Mouse (Mus musculus) limb, embryonic 11.5 days (tissue): ENCODE data around the gene Glp2r. TPM values are rescaled to one million over a fixed set of nuclear protein-coding genes. Genes with fewer than 3 reads are reported as not detected.

Experiments
- ATAC-seq: fragments of 200-750 bp; cut with Nextera tagmentation; 2 replicates; pipeline ENCODE4 v1.8.0; 2017; ENCODE audit warnings: low read depth; ENCODE audit not compliant: insufficient number of reproducible peaks, low FRiP score, low TSS enrichment
- DNase-seq: peaks from one replicate; pipeline ENCODE4 v3.0.0-alpha.2; 2015; ENCODE audit warnings: low spot score
- H3K27ac ChIP-seq: fragments of 300-500 bp; sonication (generic); replicated peaks from 2 replicates; pipeline ENCODE4 v1.5.1; 2014; ENCODE audit warnings: low read depth, mild to moderate bottlenecking, low read length
- H3K27me3 ChIP-seq: fragments of 300-500 bp; sonication (generic); 2 replicates; pipeline ENCODE4 v1.6.1; 2014; ENCODE audit warnings: mild to moderate bottlenecking, low read length, mixed read lengths; ENCODE audit not compliant: control insufficient read depth, insufficient read depth
- H3K36me3 ChIP-seq: fragments of 300-500 bp; sonication (generic); 2 replicates; pipeline ENCODE4 v1.6.1; 2014; ENCODE audit warnings: mild to moderate bottlenecking, low read length, moderate library complexity, mixed read lengths; ENCODE audit not compliant: control insufficient read depth, insufficient read depth
- H3K4me1 ChIP-seq: fragments of 300-500 bp; sonication (generic); 2 replicates; pipeline ENCODE4 v1.6.1; 2014; ENCODE audit warnings: low read length, mixed read lengths; ENCODE audit not compliant: control insufficient read depth, insufficient read depth
- H3K4me2 ChIP-seq: fragments of 300-500 bp; sonication (generic); 2 replicates; pipeline ENCODE4 v1.6.1; 2014; ENCODE audit warnings: low read depth, mild to moderate bottlenecking, moderate library complexity; ENCODE audit not compliant: severe bottlenecking
- H3K4me3 ChIP-seq: fragments of 300-500 bp; sonication (generic); 2 replicates; pipeline ENCODE4 v1.5.1; 2014; ENCODE audit warnings: low read depth, low read length
- H3K9ac ChIP-seq: fragments of 300-500 bp; sonication (generic); 2 replicates; pipeline ENCODE4 v1.6.1; 2014; ENCODE audit warnings: mild to moderate bottlenecking, low read length
- H3K9me3 ChIP-seq: fragments of 300-500 bp; sonication (generic); 2 replicates; pipeline ENCODE4 v1.6.1; 2016; ENCODE audit warnings: low read length; ENCODE audit not compliant: control insufficient read depth
- WGBS: fragments of 180-500 bp; shearing (Covaris S2); extraction: QIAGEN DNeasy Blood & Tissue Kit; methylation state at CpG from one replicate; pipeline ENCODE4 v1.1.7; 2014; 5-methylcytosine and 5-hydroxymethylcytosine counted together
- polyA plus RNA-seq: library from polyadenylated mRNA; unstranded; fragments of >200 nt; fragmentation: Nextera tagmentation; extraction: Ambion mirVana; gene quantifications from 2 replicates; pipeline ENCODE4 v1.2.1, GENCODE M21; 2014

Glp2r gene
- polyA plus RNA-seq, 1 experiment from 2014 or later: 0.05 TPM

GRCm38 (mm10) chr11:67654514-67654913 lies 116.4 kb downstream of the Glp2r start:
- DNase-seq: no peak

GRCm38 (mm10) chr11:67653521-67654090 lies 117.3 kb downstream of the Glp2r start:
- no peaks in the 10 kb centered on the region for H3K27me3 ChIP-seq
- H3K9ac ChIP-seq: no peak overlapping the region
- no peak for DNase-seq
- no peak overlapping the region for H3K4me2 ChIP-seq
- 88% methylated on average over 9 of the region's 9 CpGs for WGBS
- no peak overlapping the region for H3K27ac ChIP-seq
- H3K36me3 ChIP-seq: no peaks in the 10 kb centered on the region
- ATAC-seq: no peak
- no peaks in the 10 kb centered on the region for H3K9me3 ChIP-seq
- no peak overlapping the region for H3K4me3 ChIP-seq
- peaks cover 5% of the 10 kb centered on the region for H3K4me1 ChIP-seq

More at GRCm38 (mm10) chr11:67654514-67654913, 116.4 kb downstream of the Glp2r start:
- no peak overlapping the region for H3K9ac ChIP-seq
- no peak overlapping the region for H3K4me2 ChIP-seq
- H3K27ac ChIP-seq: no peak overlapping the region
- no peaks in the 10 kb centered on the region for H3K9me3 ChIP-seq
- no peak overlapping the region for H3K4me3 ChIP-seq
- 82% methylated on average over 4 of the region's 4 CpGs for WGBS
- peaks cover 5% of the 10 kb centered on the region for H3K4me1 ChIP-seq
- no peak for ATAC-seq
- no peaks in the 10 kb centered on the region for H3K36me3 ChIP-seq
- no peaks in the 10 kb centered on the region for H3K27me3 ChIP-seq

DNA sequence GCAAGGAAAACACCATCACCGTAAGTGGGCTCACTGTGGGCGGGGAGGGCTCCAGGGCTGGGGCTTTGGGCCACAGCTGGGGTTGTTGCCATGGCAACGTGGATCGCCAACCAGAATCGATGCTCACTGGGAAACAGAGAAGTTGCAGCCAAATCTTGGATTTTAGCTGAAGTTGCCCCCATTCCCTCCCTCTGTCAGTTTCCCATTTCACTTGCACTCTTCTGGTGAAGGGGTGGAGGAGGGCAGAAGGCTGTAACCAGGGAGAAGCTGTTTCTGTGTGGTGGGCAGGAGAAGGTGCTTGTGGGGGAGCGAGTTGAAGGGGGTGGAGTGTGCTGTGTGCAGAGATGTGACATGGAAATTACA lies 118.1 kb downstream of the Glp2r start:
- no peak overlapping the region for H3K4me3 ChIP-seq
- no peaks in the 10 kb centered on the region for H3K27me3 ChIP-seq
- ATAC-seq (no peak), DNase-seq (no peak)
- no peak overlapping the region for H3K9ac ChIP-seq
- no peaks in the 10 kb centered on the region for H3K9me3 ChIP-seq
- H3K27ac ChIP-seq: no peak overlapping the region
- H3K36me3 ChIP-seq: no peaks in the 10 kb centered on the region
- H3K4me2 ChIP-seq: no peak overlapping the region
- WGBS: 41% methylated on average over 6 of the region's 6 CpGs
- peaks cover 5% of the 10 kb centered on the region for H3K4me1 ChIP-seq

- ATAC-seq (no peak), DNase-seq (peak; percentile 68)
- Histone ChIP-seq H3K9ac (no peak overlapping the region), H3K36me3 (no peaks in the 10 kb centered on the region), H3K9me3 (no peaks in the 10 kb centered on the region), H3K4me1 (peaks cover 5% of the 10 kb centered on the region), H3K4me2 (no peak overlapping the region), H3K27me3 (no peaks in the 10 kb centered on the region), H3K27ac (no peak overlapping the region), H3K4me3 (no peak overlapping the region)
- WGBS: 20% methylated on average over 14 of the region's 14 CpGs
These were observed 118.6 kb downstream of the Glp2r start for GRCm38 (mm10) chr11:67652194-67652892.

DNA sequence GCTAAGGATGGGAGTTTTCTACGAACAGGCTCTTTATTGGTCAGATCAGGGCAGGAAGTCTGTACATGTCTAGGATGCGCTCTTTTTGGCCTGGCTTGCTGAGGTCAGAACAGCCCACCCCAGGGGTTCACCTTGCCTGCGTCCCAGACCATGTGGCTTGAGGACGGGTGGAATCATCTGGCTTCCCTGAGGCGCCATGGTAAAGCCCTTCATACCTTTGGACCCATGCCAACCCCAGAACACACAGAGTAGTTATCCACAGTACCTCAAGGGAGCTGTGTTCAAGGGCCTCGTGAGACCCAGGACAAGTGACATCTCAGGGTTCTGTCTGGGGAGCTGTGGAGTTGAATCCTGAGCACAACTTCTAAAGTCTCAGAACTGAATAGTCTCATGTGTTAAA lies 119.2 kb downstream of the Glp2r start:
- Histone ChIP-seq H3K4me1 (peaks cover 5% of the 10 kb centered on the region), H3K4me2 (no peak overlapping the region), H3K27ac (no peak overlapping the region), H3K9ac (no peak overlapping the region), H3K36me3 (no peaks in the 10 kb centered on the region), H3K9me3 (no peaks in the 10 kb centered on the region), H3K27me3 (no peaks in the 10 kb centered on the region), H3K4me3 (no peak overlapping the region)
- WGBS: 83% methylated on average over 6 of the region's 6 CpGs
- DNase-seq (no peak), ATAC-seq (no peak)

GRCm38 (mm10) chr11:67649971-67650707 lies 120.8 kb downstream of the Glp2r start:
- Histone ChIP-seq H3K9me3 (no peaks in the 10 kb centered on the region), H3K36me3 (no peaks in the 10 kb centered on the region), H3K9ac (no peak overlapping the region), H3K4me3 (no peak overlapping the region), H3K4me1 (peaks cover 5% of the 10 kb centered on the region), H3K27me3 (no peaks in the 10 kb centered on the region), H3K27ac (no peak overlapping the region), H3K4me2 (no peak overlapping the region)
- 62% methylated on average over 10 of the region's 10 CpGs for WGBS
- ATAC-seq (no peak), DNase-seq (no peak)

GRCm38 (mm10) chr11:67648651-67649407 lies 122.1 kb downstream of the Glp2r start:
- no peak overlapping the region for H3K9ac ChIP-seq
- no peak for ATAC-seq
- H3K27ac ChIP-seq: no peak overlapping the region

GRCm38 (mm10) chr11:67647745-67648144 lies 123.2 kb downstream of the Glp2r start:
- no peak overlapping the region for H3K27ac ChIP-seq
- H3K4me1 ChIP-seq: peaks cover 5% of the 10 kb centered on the region
- no peak overlapping the region for H3K9ac ChIP-seq
- no peak for ATAC-seq
- no peaks in the 10 kb centered on the region; the same call in 1 of the 2 replicates for H3K9me3 ChIP-seq
- H3K36me3 ChIP-seq: no peaks in the 10 kb centered on the region
- no peak overlapping the region for H3K4me3 ChIP-seq
- 24% methylated on average over 5 of the region's 5 CpGs for WGBS
- no peaks in the 10 kb centered on the region for H3K27me3 ChIP-seq
- H3K4me2 ChIP-seq: no peak overlapping the region
- DNase-seq: peak; percentile 82

More at GRCm38 (mm10) chr11:67648651-67649407, 122.1 kb downstream of the Glp2r start:
- Histone ChIP-seq H3K36me3 (no peaks in the 10 kb centered on the region), H3K4me2 (no peak overlapping the region), H3K9me3 (no peaks in the 10 kb centered on the region; the same call in 1 of the 2 replicates), H3K4me1 (peaks cover 5% of the 10 kb centered on the region), H3K4me3 (no peak overlapping the region), H3K27me3 (no peaks in the 10 kb centered on the region)
- no peak for DNase-seq
- 79% methylated on average over 11 of the region's 11 CpGs for WGBS
